Mouse (Mus musculus) liver, embryonic 11.5 days (tissue): ENCODE results near the gene Plxnd1. TPM values are rescaled to one million over a fixed set of nuclear protein-coding genes. Genes with fewer than 3 reads are reported as not detected.

ENCODE experiments used
- ATAC-seq: fragments of 200-750 bp; cut with Nextera tagmentation; replicated peaks from 2 replicates; pipeline ENCODE4 v1.8.0; 2017; ENCODE audit warnings: moderate number of reproducible peaks, mild to moderate bottlenecking, moderate TSS enrichment, moderate library complexity; ENCODE audit not compliant: low FRiP score
- DNase-seq: peaks from one replicate; pipeline ENCODE4 v3.0.0-alpha.2; 2017; ENCODE audit warnings: low spot score
- H3K27ac ChIP-seq: fragments of 300-500 bp; sonication (generic); 2 replicates; pipeline ENCODE4 v1.5.1; 2014; ENCODE audit warnings: mild to moderate bottlenecking, low read depth, low read length, control low read depth
- H3K27me3 ChIP-seq: fragments of 300-500 bp; sonication (generic); replicated peaks from 2 replicates; pipeline ENCODE4 v1.6.1; 2014; ENCODE audit warnings: low read length, mixed read lengths; ENCODE audit not compliant: control insufficient read depth, insufficient read depth
- H3K36me3 ChIP-seq: fragments of 300-500 bp; sonication (generic); 2 replicates; pipeline ENCODE4 v1.6.1; 2014; ENCODE audit warnings: mild to moderate bottlenecking, low read length, moderate library complexity, mixed read lengths; ENCODE audit not compliant: control insufficient read depth, insufficient read depth
- H3K4me1 ChIP-seq: fragments of 300-500 bp; sonication (generic); replicated peaks from 2 replicates; pipeline ENCODE4 v1.6.1; 2014; ENCODE audit warnings: low read length, mixed read lengths; ENCODE audit not compliant: control insufficient read depth, insufficient read depth
- H3K4me2 ChIP-seq: fragments of 300-500 bp; sonication (generic); 2 replicates; pipeline ENCODE4 v1.6.1; 2014; ENCODE audit warnings: mild to moderate bottlenecking, control low read depth, moderate library complexity
- H3K4me3 ChIP-seq: fragments of 300-500 bp; sonication (generic); 2 replicates; pipeline ENCODE4 v1.5.1; 2014; ENCODE audit warnings: low read depth, low read length, control low read depth
- H3K9ac ChIP-seq: fragments of 300-500 bp; sonication (generic); 2 replicates; pipeline ENCODE4 v1.6.1; 2014; ENCODE audit warnings: low read depth, low read length, control low read depth
- H3K9me3 ChIP-seq: fragments of 300-500 bp; sonication (generic); 2 replicates; pipeline ENCODE4 v1.6.1; 2016; ENCODE audit warnings: low read length, inconsistent platforms, mixed read lengths; ENCODE audit not compliant: control insufficient read depth
- WGBS: fragments of 180-500 bp; shearing (Covaris S2); extraction: QIAGEN DNeasy Blood & Tissue Kit; methylation state at CpG from one replicate; pipeline ENCODE4 v1.1.7; 2014; 5-methylcytosine and 5-hydroxymethylcytosine counted together
- polyA plus RNA-seq: library from polyadenylated mRNA; unstranded; fragments of >200 nt; fragmentation: Nextera tagmentation; extraction: Ambion mirVana; gene quantifications from 2 replicates; pipeline ENCODE4 v1.2.1, GENCODE M21; 2014

The Plxnd1 gene
- polyA plus RNA-seq, 1 experiment from 2014 or later = 27.8 TPM

DNA sequence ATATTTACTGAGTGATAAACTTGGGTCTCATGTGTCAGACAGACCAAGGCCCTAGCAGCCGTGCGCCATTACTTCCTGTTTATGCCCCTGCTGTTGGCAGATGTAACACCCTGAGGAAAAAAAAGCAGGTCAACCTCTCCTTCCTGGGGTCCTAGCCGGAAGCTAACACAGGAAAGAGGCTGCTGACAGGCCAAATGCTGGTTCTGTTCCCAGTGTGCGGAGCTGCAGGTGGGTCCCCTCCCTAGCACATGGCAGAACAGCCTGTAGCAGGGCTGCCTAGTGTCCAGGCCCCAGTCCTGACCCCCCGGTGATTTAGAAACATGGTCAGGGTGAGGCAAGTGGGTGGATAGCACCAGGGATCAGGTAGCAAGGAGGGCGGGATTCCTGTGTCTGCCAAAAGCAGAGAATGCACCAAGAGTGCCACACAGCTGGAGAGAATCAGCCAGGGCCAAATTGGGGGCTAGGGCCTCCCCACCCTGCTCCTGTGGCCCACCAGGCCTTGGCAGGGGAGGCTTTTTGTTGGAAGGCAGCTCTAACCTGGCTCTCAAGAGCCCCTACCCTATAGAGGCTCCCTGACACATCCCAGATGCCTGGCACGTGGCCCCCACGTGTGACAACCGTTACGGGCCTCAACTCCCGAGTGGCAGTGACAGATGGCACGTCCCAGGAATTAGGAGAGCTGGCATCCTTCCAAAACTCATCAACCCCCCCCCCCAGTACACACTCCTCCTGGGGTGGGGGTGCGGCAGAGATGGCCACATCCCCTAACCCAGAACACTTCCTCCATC, 23.3 kb downstream of the Plxnd1 start:
- H3K9ac ChIP-seq = no peak overlapping the region
- H3K4me2 ChIP-seq = no peak overlapping the region
- H3K9me3 ChIP-seq = no peaks in the 10 kb centered on the region
- ATAC-seq (no peak), DNase-seq (no peak)
- WGBS = 69% methylated on average over 13 of the region's 13 CpGs
- H3K4me1 ChIP-seq = peaks cover 17% of the 10 kb centered on the region
- H3K27ac ChIP-seq = no peak overlapping the region
- H3K4me3 ChIP-seq = no peak overlapping the region
- no peaks in the 10 kb centered on the region for H3K27me3 ChIP-seq
- peaks cover 4% of the 10 kb centered on the region; the same call in 1 of the 2 replicates for H3K36me3 ChIP-seq

DNA sequence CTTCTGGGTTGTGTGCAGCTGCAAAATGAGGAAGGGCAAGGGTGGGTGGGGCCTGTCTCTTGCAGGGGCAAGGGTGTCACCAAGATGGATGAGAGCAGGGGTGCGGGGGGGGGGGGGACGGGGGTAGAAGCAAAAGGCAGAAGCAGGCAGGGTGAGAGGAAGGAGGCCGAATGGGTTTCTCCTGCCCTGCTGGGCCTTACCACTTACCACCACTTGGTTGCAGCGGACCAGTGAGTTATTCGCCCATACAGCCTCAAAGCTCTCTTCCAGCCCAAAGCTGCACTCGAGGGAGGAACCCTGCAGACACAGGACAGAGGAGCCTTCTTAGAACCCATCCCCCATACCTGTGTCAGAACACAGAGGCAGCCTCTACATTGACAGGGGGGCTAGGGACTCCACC, 24.9 kb downstream of the Plxnd1 start:
- WGBS = 64% methylated on average over 4 of the region's 6 CpGs
- Histone ChIP-seq H3K4me2 (no peak overlapping the region), H3K9me3 (no peaks in the 10 kb centered on the region), H3K4me3 (no peak overlapping the region), H3K4me1 (peaks cover 16% of the 10 kb centered on the region), H3K9ac (no peak overlapping the region), H3K27ac (no peak overlapping the region), H3K27me3 (no peaks in the 10 kb centered on the region), H3K36me3 (peaks cover 6% of the 10 kb centered on the region)
- ATAC-seq = no peak
- DNase-seq = no peak

DNA sequence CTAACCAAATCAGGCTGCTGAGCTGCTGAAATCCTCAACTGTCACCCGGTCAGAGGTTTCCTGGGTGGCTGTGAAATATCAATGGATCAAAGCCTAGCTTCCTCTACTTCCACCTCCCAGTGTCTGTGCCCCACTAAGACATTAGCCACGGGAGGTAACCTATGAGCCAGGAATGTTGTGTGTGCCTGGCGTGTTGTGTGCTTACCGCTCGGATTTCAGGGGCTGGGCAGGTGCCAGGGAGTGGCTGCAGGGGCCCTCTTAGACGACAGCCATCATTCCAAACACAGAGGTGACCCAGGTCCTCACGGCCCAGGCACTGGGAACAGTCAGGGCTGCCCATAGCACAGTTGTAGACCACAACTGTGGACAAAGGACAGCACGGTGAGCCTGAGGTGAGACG, 25.7 kb downstream of the Plxnd1 start:
- 71% methylated on average over 9 of the region's 9 CpGs for WGBS
- ATAC-seq (no peak), DNase-seq (no peak)
- H3K4me1 ChIP-seq = peaks cover 16% of the 10 kb centered on the region
- no peak overlapping the region for H3K9ac ChIP-seq
- H3K4me2 ChIP-seq = no peak overlapping the region
- H3K9me3 ChIP-seq = no peaks in the 10 kb centered on the region
- H3K27ac ChIP-seq = no peak overlapping the region
- peaks cover 6% of the 10 kb centered on the region for H3K36me3 ChIP-seq
- no peak overlapping the region for H3K4me3 ChIP-seq
- no peaks in the 10 kb centered on the region for H3K27me3 ChIP-seq

DNA sequence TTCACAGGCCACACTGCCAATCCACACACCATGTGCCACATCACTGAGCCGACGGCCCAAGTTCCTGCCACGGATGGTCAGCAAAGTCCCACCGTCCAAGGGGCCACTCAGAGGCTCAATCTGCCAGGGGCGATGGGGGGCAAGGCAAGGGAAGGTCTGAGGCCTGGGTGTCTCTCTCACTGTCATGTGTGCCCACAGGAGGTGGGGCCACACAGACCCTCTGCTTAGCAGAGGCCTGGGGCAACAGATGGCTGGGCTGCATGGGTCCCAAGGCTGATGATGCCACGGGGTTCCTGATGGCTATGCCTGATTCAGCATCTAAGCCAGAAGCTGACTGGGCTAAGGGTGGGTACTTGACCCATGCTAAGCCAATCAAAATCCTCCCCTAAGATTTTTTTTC, 26.1 kb downstream of the Plxnd1 start:
- H3K4me2 ChIP-seq = no peak overlapping the region
- 79% methylated on average over 6 of the region's 6 CpGs for WGBS
- H3K27me3 ChIP-seq = no peaks in the 10 kb centered on the region
- peaks cover 16% of the 10 kb centered on the region for H3K4me1 ChIP-seq
- no peak overlapping the region for H3K9ac ChIP-seq
- H3K9me3 ChIP-seq = no peaks in the 10 kb centered on the region
- ATAC-seq (0 out of 2 replicates have a peak, but pooled peaks have one; percentile 19), DNase-seq (no peak)
- H3K27ac ChIP-seq = no peak overlapping the region
- peaks cover 6% of the 10 kb centered on the region for H3K36me3 ChIP-seq
- no peak overlapping the region for H3K4me3 ChIP-seq

DNA sequence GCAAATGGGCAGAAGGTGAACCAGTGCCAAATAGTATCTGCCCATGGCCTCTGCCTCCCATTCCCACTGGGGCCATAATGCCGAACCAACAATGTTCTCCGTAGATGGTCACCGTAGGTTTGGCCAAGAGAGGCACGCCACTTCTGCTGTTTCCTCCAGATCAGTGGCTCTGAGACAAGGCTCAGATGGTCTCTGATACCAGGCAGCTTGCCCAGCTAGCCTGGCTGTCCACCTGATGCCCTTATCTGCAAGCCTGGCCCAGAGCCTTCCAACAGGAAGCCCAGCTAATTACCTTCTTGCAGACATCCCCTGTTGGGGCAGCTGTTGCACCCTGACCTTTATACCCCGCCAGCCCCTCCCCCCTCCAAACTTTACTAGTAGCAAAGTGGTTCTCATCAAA, 26.7 kb downstream of the Plxnd1 start:
- no peak overlapping the region for H3K4me3 ChIP-seq
- WGBS = 73% methylated on average over 5 of the region's 5 CpGs
- no peaks in the 10 kb centered on the region for H3K9me3 ChIP-seq
- H3K4me1 ChIP-seq = peaks cover 14% of the 10 kb centered on the region
- no peak for DNase-seq
- no peak overlapping the region for H3K9ac ChIP-seq
- H3K27ac ChIP-seq = no peak overlapping the region
- no peak for ATAC-seq
- H3K4me2 ChIP-seq = no peak overlapping the region
- H3K27me3 ChIP-seq = no peaks in the 10 kb centered on the region
- H3K36me3 ChIP-seq = peaks cover 6% of the 10 kb centered on the region

DNA sequence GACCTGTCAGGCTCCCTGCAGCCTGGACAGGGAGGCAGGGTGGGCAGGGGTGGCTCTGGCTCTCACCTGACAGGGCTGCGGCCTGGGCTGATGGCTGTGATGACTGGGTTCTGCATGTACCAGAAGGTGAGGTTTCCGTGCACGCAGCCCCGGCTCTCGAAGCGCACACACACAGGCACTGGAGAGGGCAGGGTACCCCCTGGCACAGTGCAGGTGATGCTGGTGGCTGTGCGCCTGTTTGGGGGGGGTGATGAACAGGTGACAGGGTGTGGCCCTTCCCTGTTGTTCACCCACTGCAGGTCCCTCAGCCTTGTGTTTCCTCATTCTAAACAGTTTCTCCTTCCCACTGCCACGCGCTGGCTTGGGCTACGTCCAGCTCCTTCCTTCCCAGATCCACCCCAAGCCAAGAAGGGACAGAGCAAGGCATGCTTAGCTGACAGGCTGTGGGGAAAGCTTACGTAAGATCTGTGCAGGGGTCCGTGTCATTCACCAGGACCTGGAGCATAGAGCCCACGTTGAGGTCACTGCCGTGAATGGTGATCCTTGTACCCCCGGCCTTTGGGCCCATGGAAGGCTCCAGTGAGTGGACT, 27.4 kb downstream of the Plxnd1 start:
- WGBS = 92% methylated on average over 15 of the region's 15 CpGs

DNA sequence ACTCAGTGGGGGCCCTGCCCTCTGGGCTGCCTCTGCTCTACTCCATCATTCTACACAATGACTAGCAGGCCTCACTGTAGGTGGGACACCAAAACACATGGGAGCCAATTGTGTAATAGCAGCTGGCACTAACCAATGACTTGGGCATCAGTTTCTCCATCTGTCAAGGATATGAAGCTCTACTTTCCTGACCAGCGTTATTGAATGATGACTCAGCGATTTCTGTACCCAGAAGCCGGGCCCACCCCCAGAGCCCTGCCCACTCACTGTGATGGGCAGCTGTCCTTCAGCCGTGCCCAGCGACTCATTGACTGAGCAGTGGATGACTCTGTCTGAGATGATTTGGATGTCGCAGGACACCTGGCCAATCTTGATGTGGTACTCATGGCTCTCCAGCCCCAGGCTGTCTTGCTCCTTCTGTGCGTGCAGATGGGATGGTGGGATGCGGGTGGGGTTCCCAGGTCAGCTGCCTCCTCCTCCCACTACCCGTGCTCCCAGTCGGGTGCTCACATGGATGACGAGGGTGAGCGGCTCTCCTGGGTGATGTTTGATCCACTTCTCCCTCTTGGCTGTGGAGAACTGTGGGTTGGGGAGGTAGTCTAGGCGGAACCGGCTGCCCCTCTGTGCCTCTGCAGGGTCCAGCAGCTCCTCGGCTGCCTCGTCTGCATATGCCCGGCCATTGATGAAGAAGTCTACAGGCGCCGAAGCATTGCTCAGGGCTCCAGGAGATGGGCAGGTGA, 28.4 kb downstream of the Plxnd1 start:
- 90% methylated on average over 19 of the region's 19 CpGs for WGBS
- H3K9ac ChIP-seq = no peak overlapping the region
- H3K27me3 ChIP-seq = no peaks in the 10 kb centered on the region
- ATAC-seq (no peak), DNase-seq (no peak)
- no peak overlapping the region for H3K4me2 ChIP-seq
- no peak overlapping the region for H3K4me3 ChIP-seq
- H3K4me1 ChIP-seq = peaks cover under 1% of the 10 kb centered on the region; the same call in 1 of the 2 replicates
- no peaks in the 10 kb centered on the region for H3K9me3 ChIP-seq
- H3K27ac ChIP-seq = no peak overlapping the region
- H3K36me3 ChIP-seq = peaks cover 6% of the 10 kb centered on the region

More for the DNA sequence above, 27.4 kb downstream of the Plxnd1 start:
- Histone ChIP-seq H3K27me3 (no peaks in the 10 kb centered on the region), H3K36me3 (peaks cover 6% of the 10 kb centered on the region), H3K4me2 (no peak overlapping the region), H3K4me3 (no peak overlapping the region), H3K9me3 (no peaks in the 10 kb centered on the region), H3K27ac (no peak overlapping the region), H3K4me1 (peaks cover 7% of the 10 kb centered on the region), H3K9ac (no peak overlapping the region)
- no peak for DNase-seq
- ATAC-seq = no peak

DNA sequence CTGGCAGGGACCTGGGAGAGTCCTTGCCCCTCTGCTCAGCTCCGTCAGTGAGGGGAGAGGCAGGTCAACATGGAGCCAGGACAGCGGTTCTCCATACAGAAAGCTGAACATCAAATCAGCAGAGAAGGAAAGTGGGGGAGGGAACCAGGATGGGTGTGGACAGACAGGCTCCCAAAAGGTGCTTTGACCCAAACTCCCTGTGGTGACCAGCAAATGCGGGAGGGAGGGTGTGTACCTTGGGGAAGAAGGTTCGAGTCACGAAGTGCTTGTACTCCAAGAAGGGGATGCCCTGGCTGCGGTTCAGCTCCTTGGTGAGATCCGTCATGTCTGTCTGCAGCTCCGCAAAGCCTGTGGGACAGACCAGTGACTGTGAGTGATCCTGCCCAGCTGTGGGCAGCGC, 31.1 kb downstream of the Plxnd1 start:
- Histone ChIP-seq H3K9me3 (no peaks in the 10 kb centered on the region), H3K36me3 (peaks cover 7% of the 10 kb centered on the region), H3K4me2 (no peak overlapping the region), H3K4me1 (no peaks in the 10 kb centered on the region; the same call in 1 of the 2 replicates), H3K27ac (no peak overlapping the region), H3K9ac (no peak overlapping the region), H3K4me3 (no peak overlapping the region), H3K27me3 (no peaks in the 10 kb centered on the region)
- 80% methylated on average over 9 of the region's 9 CpGs for WGBS
- ATAC-seq (no peak), DNase-seq (no peak)
